Mouse (Mus musculus) layer of hippocampus, adult 9-10 months (tissue): Measurements from ENCODE around the gene Srgap2.
A peak's percentile ranks its signal among the peaks of the same experiment; 100 is the strongest.
"Not testable (repeated sequence)": the region's sequence is repeated elsewhere in the genome, so short reads cannot be mapped to it uniquely, and the experiment has no call there.

Experiments
- DNase-seq: peaks from one replicate; pipeline ENCODE4 v3.0.0; 2022; ENCODE audit warnings: low spot score

Gene Srgap2

DNA sequence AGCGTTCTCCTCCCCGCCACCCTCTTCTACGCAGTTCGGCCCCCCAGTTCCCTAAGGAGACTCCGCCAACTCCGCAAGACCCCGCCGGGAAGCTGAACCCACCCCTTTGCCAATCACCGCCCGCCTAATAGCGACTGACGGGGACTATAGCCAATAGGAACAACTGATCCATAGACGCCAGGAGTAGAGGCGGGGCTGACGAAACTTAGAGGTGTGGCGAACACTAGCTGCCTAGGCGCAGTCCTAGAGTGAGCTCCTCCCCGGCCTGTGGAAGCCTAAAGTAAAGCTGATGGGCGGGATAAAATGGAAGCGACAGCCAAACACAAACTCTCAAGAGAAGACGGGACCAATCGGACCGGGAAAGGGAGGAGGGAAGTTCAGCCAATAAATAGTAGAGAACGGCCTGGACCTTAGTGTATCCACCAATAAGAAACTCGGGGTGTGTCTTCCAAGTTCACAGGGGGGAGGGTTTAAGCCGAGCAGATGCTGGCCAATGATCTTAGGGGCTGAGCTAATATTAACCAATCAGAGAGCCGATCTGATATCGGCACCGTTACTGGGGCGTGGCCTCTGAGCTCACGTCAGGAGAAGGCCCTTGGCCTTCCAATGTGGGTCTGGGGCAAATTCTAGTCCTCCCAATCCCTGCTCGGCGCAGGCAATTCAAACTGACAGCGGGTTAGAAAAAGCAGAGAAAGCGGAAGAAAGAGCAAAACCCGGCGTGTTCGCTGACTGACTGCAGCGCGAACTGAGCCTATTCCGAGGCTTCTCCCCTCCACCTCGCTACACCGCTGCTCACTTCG, at the start of gene Srgap2, which contains the start of gene Fam72a:
TSS of gene Srgap2 (minus strand) at position 72 of the 800 bp plus-strand sequence.
TSS of gene Fam72a (plus strand) at position 623 of the 800 bp plus-strand sequence.
- peak; percentile 99 for DNase-seq

- no peak for DNase-seq
Measured at GRCm38 (mm10) chr1:131573721-131574120, 46.6 kb upstream of the Srgap2 start.

- DNase-seq, result no peak
Measured at GRCm38 (mm10) chr1:131570391-131570790, 43.2 kb upstream of the Srgap2 start.

DNA sequence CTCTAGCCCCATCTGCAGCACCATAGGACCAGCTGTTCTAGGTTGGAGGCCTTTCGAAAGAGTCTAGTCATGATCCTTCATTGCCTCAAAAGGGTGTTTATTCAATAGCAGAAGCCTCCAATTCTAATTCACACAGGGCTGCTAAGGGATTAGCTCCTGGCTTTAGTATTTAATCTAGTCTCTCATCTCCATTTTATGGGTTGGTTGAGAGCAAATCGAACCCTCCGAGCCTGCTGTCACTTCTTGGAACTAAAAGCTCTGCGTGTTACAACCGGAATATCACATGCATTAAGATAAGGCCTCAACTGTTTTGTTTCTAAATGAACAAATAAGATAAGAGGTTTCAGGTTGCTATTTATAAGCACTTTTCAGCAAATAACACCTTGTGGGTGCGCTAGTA, 42.6 kb upstream of the Srgap2 start:
- DNase-seq, result no peak

DNA sequence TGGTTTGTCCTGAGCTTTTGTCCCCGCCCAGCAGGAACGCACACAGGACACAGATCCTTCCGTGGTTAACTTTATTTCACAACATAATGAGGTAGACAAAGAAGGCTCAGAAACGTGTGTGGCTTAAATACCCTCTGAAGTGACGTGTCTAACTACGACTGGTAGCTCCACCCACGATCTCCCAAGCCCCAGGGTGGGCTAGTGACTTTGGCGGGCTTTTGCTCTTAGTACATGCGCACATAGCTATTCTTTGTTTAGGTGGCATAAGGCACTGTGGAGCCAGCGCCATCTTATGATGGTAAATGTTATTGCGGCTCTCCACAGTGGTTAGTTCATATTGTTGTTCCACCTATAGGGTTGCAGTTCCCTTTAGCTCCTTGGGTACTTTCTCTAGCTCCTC, 38.9 kb upstream of the Srgap2 start:
- not testable (repeated sequence) for DNase-seq

DNA sequence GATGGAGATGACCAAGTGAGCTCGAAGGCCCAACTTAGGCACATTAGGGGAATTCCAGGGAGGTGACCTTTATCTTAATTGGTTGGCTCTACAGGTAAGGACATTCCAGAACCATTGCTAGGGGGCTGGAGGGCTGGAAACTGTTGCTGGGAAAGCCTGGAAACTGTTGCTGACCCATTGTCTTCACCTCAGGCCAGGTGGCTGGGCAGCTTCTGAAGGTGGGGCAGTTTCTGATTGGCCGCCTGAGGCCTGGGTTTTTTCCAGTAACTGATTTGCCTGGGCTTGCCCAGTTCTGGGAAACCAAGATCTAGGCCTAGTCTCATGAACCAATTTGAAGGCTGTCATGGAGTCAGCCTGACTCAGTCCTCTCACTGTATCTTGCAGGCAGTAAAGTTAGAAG, 34.9 kb upstream of the Srgap2 start:
- no peak for DNase-seq

DNA sequence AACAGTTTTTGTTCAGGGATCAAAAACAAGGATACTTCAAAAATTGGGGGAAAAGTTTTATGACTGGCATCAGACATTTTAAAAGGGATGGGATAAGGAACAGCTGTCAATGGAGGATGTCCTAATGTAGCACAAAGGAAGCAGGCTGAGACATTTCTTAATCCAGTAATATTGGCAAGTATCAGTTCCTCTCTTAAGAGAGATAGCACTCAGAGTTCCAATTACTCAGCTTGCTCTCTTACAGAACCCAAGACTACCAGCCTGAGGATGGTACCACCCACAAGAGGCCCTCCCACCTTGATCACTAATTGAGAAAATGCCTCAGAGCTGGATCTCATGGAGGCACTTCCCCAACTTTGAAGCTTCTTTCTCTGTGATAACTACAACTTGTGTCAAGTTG, 33.3 kb upstream of the Srgap2 start:
- DNase-seq, result no peak

DNA sequence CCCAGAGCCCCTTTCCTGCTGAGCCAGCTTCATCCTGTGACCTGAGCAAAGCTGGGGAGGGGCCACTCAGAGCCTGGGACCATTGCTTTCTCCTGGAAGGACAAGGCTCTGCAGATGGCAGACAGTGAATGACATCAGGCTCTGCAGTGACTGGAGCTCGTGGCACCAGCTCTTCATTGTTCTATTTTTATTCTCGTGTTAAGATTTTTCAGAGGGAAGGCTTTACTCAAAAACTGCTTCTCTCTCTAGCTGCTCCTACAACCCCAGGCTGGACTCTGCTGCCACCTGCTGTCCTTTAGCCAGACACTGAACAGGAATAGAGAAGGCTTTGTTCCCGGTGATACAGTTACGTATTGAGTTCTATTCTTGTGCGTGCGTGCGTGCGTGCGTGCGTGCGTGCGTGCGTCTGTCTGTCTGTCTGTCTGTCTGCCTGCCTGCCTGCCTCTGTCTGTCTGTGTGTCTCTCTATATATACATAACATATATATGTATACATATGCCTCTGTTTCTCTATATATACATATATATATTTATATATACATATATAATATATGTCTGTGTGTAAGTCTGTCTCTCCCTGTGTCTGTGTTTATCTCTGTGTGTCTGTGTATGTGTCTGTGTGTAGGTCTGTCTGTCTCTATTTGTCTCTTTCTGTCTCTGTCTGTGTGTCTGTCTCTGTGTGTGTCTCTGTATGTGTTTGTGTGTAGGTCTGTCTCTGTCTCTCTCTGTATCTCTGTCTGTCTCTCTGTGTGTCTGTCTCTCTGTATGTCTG, 28.1 kb upstream of the Srgap2 start:
- DNase-seq, result peak; percentile 72

DNA sequence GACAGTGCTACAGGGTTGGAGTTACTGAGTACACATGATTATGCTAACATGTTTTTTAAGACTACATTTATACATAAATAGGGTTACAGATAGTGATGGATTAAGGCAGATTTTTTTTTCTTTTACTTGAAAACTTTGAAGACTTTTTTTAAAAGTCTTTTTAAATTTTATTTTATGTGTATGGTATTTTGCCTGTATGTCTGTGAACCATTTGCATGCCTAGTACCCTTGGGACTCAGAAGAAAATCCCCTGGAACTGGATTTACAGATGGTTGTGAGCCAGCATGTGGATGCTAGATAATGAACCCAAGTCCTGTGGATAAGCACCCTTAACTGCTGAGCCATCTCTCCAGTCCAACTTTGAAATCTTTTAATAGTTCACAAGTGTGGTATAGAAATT, 26.3 kb upstream of the Srgap2 start:
- no peak for DNase-seq

- DNase-seq, result no peak
Measured at GRCm38 (mm10) chr1:131551956-131552355, 24.8 kb upstream of the Srgap2 start.

DNA sequence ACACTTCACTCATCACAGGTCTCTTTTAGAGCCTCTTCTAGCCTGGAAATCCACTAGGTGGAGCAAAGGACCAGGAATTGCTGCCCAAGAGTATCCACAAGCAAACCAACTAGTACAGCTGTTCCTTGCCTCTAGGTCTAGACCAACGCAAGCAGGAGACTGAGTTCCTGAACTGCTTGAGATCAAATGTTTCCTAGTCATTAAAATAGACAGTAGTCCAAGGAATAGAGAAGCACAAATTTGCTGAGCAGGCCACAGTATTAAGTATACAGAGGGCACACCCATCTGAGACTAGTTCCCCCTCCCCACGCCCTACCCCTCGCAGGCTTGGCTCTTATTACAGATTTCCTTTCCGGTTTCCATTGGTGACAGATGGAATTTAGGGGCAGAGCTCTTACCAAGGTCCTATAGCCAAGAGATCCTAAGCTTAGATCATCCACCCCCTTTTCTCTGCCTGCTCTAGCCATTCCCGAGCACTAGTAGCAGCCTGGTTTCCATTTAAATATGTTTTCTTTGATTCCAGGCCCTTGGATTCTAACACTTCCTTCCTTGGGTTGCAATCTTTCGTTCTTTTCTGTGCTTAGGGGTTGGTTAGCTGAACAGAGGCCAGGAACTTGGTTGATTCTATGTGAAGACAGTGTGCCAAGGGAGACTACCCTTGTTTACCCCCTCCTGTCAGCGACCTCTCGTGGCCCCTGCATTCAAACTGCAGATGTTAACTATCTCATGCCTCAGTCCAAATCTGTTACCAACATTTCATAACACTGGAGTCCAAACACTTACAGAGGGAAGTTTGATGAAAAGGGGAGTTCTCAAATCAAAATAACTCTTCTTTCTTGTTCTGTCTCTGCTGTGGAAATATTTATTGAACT, 21.6 kb upstream of the Srgap2 start:
- no peak for DNase-seq

- DNase-seq, result no peak
Measured at GRCm38 (mm10) chr1:131546798-131547690, 19.9 kb upstream of the Srgap2 start.

DNA sequence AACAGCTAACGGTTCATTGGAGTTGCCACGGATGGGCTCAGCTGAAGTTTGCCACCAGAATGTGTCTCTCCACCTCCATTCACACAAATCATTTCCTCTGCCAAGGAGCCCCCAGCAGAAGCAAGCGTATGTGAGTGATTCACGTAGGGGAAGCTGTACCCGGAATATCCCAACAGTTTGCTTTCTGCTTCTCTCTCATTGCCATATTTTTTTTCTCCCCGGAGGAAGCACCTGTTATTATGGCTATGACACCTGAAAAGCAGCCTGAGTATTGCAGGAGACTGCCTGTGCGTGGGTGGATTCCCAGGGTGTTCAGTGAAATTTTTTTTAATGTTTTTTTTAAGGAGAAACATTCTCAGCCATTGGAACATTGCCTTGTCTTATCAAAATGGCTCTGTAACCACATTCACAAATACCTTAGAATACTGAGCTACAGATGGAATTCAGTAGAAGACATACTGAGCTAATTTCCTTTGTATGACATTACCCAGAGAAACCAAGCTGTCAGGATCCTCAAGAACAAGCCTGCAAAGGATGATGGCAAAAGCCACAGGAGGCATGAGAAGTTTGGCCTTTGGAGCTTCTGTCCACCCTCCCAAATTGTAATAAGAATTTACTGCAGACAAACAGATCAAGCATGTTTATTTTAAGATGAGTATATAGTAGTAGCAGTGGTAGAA, 16.9 kb upstream of the Srgap2 start:
- DNase-seq, result no peak

DNA sequence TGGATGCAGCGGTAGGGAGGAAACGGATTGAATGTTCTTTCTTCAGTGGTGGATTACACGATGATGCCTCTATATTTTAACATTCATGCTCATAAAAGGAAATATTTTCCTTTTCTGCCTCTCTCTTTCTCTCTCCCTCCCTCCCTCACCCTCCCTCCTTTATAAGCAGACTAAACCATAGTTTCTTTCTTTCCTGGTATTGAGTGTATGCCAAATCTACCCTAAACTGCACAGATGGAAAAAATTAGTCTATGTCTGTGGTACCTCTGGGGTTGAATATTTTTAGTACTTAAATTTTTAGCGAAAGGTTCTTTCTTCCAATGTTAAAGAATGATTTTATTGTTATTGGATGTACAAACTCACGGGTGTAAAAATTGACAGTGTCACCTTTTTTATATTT, 14.8 kb upstream of the Srgap2 start:
- no peak for DNase-seq

DNA sequence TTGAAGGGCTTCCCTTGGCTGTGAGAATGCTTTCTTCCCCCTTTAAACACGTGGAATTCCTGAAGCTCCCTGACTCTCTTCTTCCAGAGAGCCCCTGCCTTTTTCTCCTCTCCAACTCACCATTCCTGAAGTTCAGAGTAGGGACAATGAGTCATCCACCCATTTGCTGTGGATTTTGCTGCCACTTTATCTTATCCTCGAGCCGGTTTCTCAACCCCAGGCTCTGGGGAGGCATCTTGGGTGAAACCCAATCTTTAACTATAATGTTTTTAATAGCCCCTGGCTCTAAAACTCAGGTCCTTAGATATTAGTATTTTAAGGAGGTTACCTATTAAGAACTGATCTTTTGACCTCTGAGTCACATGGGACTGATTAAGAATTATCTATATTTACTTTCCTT, 14.3 kb upstream of the Srgap2 start:
- DNase-seq, result no peak

DNA sequence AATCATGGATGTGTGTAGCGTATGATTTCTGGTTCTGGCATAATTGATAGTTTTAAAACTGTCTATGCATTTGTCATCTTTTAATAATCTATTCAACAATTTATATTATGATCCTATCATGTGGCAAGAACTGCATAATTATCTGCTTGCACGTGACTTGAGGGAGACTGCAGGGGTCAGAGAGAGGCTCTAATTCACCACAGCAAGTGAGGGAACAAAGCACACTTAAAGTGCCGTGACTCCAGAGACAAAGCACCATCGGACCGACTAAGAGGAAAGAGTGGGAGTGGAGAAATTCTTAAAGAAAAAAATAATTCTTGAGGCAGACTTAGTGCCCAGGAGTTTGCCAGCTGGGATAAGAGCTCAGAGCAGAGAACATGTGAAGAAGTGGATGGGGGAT, 13.6 kb upstream of the Srgap2 start:
- no peak for DNase-seq

DNA sequence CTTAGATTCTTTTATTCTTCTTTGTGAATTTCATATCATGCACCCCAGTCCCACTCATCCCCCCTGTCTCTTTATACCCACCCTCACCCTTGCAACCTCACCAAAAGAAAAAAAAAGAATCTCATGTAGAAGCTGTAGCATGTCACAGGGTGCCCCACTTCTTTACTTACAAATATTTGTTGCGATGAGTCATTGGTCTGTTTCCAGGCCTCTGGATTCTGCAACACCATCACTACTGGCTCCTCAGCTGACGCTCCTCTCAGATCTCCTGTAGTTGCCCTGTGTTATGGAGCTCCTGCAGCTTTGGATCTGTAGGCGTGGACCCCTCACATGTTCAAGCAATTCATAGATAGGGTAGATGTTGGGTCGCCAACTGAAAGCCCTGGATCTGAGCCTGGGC, 12.6 kb upstream of the Srgap2 start:
- no peak for DNase-seq

DNA sequence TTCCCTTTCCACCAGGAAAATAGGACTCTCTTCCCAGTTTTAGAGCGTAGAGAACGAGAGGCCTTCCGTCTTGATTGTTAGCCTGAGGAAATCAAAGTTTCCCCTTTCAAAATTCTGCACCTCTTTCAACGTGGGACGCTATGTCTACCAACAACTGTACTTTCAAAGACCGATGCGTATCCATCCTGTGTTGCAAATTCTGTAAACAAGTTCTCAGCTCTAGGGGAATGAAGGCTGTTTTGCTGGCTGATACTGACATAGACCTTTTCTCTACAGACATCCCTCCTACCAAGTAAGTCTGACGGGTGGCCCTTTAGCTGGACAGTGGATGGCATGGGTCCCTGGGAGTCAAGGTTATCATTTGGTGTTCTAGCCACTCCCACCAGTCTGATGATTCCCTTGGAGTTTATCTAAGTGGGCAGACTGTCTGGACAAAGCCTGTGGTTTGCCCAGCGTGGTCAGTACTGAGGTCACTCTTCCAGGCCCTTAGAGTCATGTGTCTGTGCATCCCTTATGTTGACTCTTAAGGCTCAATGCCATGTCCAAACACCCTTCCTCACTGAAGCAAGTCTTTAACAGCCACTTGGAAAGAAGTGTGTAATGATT, 1.5 kb upstream of the Srgap2 start:
- DNase-seq, result no peak

- no peak for DNase-seq
Measured at GRCm38 (mm10) chr1:131528081-131528507, 942 bp upstream of the Srgap2 start.
